Mouse (Mus musculus): ENCODE measurements at regions not wholly inside any gene's neighbourhood (a gene's known extent, or its start where the extent isn't known, plus 50 kb on each side); places are given as distances from the start of the nearest gene placed in this dataset.

- dilution Hi-C loops (cut with MboI; ENCODE audit: extremely low pct_ligation_motif_present, extremely low pct_unique_long_range_greater_than_20kb, low sequenced_read_pairs) (no loop called here), in situ Hi-C loops (cut with MboI; ENCODE audit: low pct_ligation_motif_present, low pct_unique_long_range_greater_than_20kb, low sequenced_read_pairs) (loop anchor here (5.0 kb wide), 1 partner anchor 553 kb away; no protein-coding TSS in a partner anchor)
- H3K79me2 ChIP-seq (replicated peaks; ENCODE audit: control insufficient read depth, extremely low read depth, insufficient read depth, poor library complexity, severe bottlenecking), result no peaks in the 10 kb centered on the region
- H3K4me1 ChIP-seq (ENCODE audit: control insufficient read depth in 1 of 2, insufficient read depth in 2 of 2), result no peaks in the 10 kb centered on the region
- H3K27me3 ChIP-seq (replicated peaks), result peaks cover 2% of the 10 kb centered on the region
- no peak overlapping the region for H3K4me2 ChIP-seq (ENCODE audit: insufficient read depth, low read depth, poor library complexity, severe bottlenecking)
- no peak overlapping the region for H3K9ac ChIP-seq (ENCODE audit: insufficient read depth, low read depth)
- H3K4me3 ChIP-seq (replicated peaks in 1 of 3; ENCODE audit: low read depth in 2 of 3, low read length in 2 of 3, poor library complexity in 1 of 3), result no peak overlapping the region
- peaks cover 2% of the 10 kb centered on the region for H3K9me3 ChIP-seq (replicated peaks; ENCODE audit: low read length)
- no peak for DNase-seq (ENCODE audit: extremely low read depth)
- no peaks in the 10 kb centered on the region for H3K36me3 ChIP-seq (replicated peaks in 1 of 2; ENCODE audit: control insufficient read depth in 1 of 2, insufficient read depth in 1 of 2, low read length in 1 of 2)
- TF ChIP-seq ZKSCAN1 (IDR thresholded peaks at IDR 0.05; ENCODE audit: borderline replicate concordance, low read depth, low read length) (no peak), BHLHE40 (IDR thresholded peaks at IDR 0.05; ENCODE audit: low read depth, low read length) (no peak), RCOR1 (conservative IDR thresholded peaks at IDR 0.05; ENCODE audit: low read depth, low read length) (no peak), TBP (conservative IDR thresholded peaks at IDR 0.05; ENCODE audit: low read depth, low read length) (no peak), JUN (IDR thresholded peaks at IDR 0.05; ENCODE audit: insufficient read depth, low read depth, low read length) (no peak), MAFK (IDR thresholded peaks at IDR 0.05; ENCODE audit: insufficient replicate concordance, low read length) (no peak), MAX (IDR thresholded peaks at IDR 0.05; ENCODE audit: low read length) (no peak), ZC3H11A (IDR thresholded peaks at IDR 0.05; ENCODE audit: low read depth, low read length) (no peak), ETS1 (conservative IDR thresholded peaks at IDR 0.05; ENCODE audit: low read depth, low read length) (no peak), JUND (conservative IDR thresholded peaks at IDR 0.05; ENCODE audit: low read depth, low read length) (no peak), NRF1 (IDR thresholded peaks at IDR 0.05; ENCODE audit: low read depth, low read length) (no peak), E2F4 (IDR thresholded peaks at IDR 0.05; ENCODE audit: insufficient replicate concordance, low read depth, low read length) (no peak), TCF12 (IDR thresholded peaks at IDR 0.05; ENCODE audit: low read depth, low read length) (no peak)
- no peak overlapping the region for H3K27ac ChIP-seq (ENCODE audit: insufficient read depth, low read depth)
These were observed 74.8 kb upstream of the Il12b start for GRCm38 (mm10) chr11:44325066-44325465.

DNA sequence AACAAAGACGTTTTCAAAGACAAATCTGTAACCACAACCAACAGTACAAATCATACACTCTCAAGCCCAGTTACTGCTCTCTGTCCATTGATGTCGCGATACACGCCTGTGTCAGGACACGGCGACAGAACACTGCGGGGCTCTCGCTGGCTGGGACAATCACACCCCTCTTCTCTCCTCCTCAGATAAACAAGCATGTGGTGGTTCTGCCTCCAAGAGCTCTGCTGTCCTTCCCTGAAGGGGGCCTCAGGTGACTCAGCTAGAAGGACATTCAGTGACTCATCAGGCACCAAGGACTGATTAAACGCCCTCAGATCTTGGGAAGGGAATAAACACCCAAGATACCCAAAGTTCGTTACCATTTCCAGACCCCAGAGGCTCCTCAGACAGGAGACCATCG, 74.3 kb upstream of the Il12b start:
- Histone ChIP-seq H3K27me3 (replicated peaks) (peaks cover 3% of the 10 kb centered on the region), H3K4me2 (ENCODE audit: insufficient read depth, low read depth, poor library complexity, severe bottlenecking) (no peak overlapping the region), H3K27ac (ENCODE audit: insufficient read depth, low read depth) (no peak overlapping the region), H3K9me3 (replicated peaks; ENCODE audit: low read length) (peaks cover 2% of the 10 kb centered on the region), H3K79me2 (replicated peaks; ENCODE audit: control insufficient read depth, extremely low read depth, insufficient read depth, poor library complexity, severe bottlenecking) (no peaks in the 10 kb centered on the region), H3K36me3 (replicated peaks in 1 of 2; ENCODE audit: control insufficient read depth in 1 of 2, insufficient read depth in 1 of 2, low read length in 1 of 2) (no peaks in the 10 kb centered on the region), H3K9ac (ENCODE audit: insufficient read depth, low read depth) (no peak overlapping the region), H3K4me3 (replicated peaks in 1 of 3; ENCODE audit: low read depth in 2 of 3, low read length in 2 of 3, poor library complexity in 1 of 3) (no peak overlapping the region), H3K4me1 (ENCODE audit: control insufficient read depth in 1 of 2, insufficient read depth in 2 of 2) (no peaks in the 10 kb centered on the region)
- no peak for TF ChIP-seq SIN3A (IDR thresholded peaks at IDR 0.05; ENCODE audit: low read length)
- no peak for TF ChIP-seq ZC3H11A (IDR thresholded peaks at IDR 0.05; ENCODE audit: low read depth, low read length)
- no peak for TF ChIP-seq CTCF (conservative IDR thresholded peaks at IDR 0.05 in 1 of 2, IDR thresholded peaks at IDR 0.05 in 1 of 2; ENCODE audit: low read depth in 2 of 2, low read length in 2 of 2)
- TF ChIP-seq ETS1 (conservative IDR thresholded peaks at IDR 0.05; ENCODE audit: low read depth, low read length), result no peak
- TF ChIP-seq UBTF (IDR thresholded peaks at IDR 0.05; ENCODE audit: low read depth, low read length), result no peak
- TF ChIP-seq HCFC1 (IDR thresholded peaks at IDR 0.05; ENCODE audit: low read depth, low read length), result no peak
- TF ChIP-seq RCOR1 (conservative IDR thresholded peaks at IDR 0.05; ENCODE audit: low read depth, low read length), result no peak
- no peak for TF ChIP-seq BHLHE40 (IDR thresholded peaks at IDR 0.05; ENCODE audit: low read depth, low read length)
- no peak for TF ChIP-seq JUND (conservative IDR thresholded peaks at IDR 0.05; ENCODE audit: low read depth, low read length)
- no peak for TF ChIP-seq KAT2A (IDR thresholded peaks at IDR 0.05; ENCODE audit: insufficient replicate concordance, low read length)
- no peak for TF ChIP-seq EP300 (IDR thresholded peaks at IDR 0.05; ENCODE audit: low read length)
- TF ChIP-seq NRF1 (IDR thresholded peaks at IDR 0.05; ENCODE audit: low read depth, low read length), result no peak
- no peak for TF ChIP-seq USF2 (conservative IDR thresholded peaks at IDR 0.05; ENCODE audit: low read depth, low read length)
- no peak for TF ChIP-seq TBP (conservative IDR thresholded peaks at IDR 0.05; ENCODE audit: low read depth, low read length)
- no peak for TF ChIP-seq ZKSCAN1 (IDR thresholded peaks at IDR 0.05; ENCODE audit: borderline replicate concordance, low read depth, low read length)
- TF ChIP-seq JUN (IDR thresholded peaks at IDR 0.05; ENCODE audit: insufficient read depth, low read depth, low read length), result no peak
- in situ Hi-C loops (cut with MboI; ENCODE audit: low pct_ligation_motif_present, low pct_unique_long_range_greater_than_20kb, low sequenced_read_pairs), result loop anchor here (5.0 kb wide), 1 partner anchor 553 kb away; no protein-coding TSS in a partner anchor
- DNase-seq (ENCODE audit: extremely low read depth), result no peak
- dilution Hi-C loops (cut with MboI; ENCODE audit: extremely low pct_ligation_motif_present, extremely low pct_unique_long_range_greater_than_20kb, low sequenced_read_pairs), result no loop called here

All from CH12.LX (cell line).